Mouse (Mus musculus): Measurements from ENCODE around the gene Slc26a9. TPM values are rescaled to one million over a fixed set of nuclear protein-coding genes. Genes with fewer than 3 reads are reported as not detected.

The Slc26a9 gene
- polyA plus RNA-seq, 1 experiment, result not detected

GRCm38 (mm10) chr1:131801071-131801470 lies 57.2 kb downstream of the Slc26a9 start:
- peaks cover 21% of the 10 kb centered on the region for H3K9me3 ChIP-seq
- peaks cover 18% of the 10 kb centered on the region for H3K4me1 ChIP-seq
- H3K4me3 ChIP-seq (replicated peaks), result no peak overlapping the region
- TF ChIP-seq FLI1 (IDR thresholded peaks at IDR 0.05; ENCODE audit: low read length) (no peak), GATA1 (IDR thresholded peaks at IDR 0.05; ENCODE audit: borderline replicate concordance, low read length) (no peak)
- H3K27me3 ChIP-seq (replicated peaks), result peaks cover 67% of the 10 kb centered on the region
- H3K36me3 ChIP-seq (replicated peaks; ENCODE audit: low read length), result no peaks in the 10 kb centered on the region

- Histone ChIP-seq H3K36me3 (replicated peaks; ENCODE audit: low read length) (no peaks in the 10 kb centered on the region), H3K4me3 (replicated peaks) (no peak overlapping the region), H3K27me3 (replicated peaks) (peaks cover 66% of the 10 kb centered on the region), H3K9me3 (peaks cover 16% of the 10 kb centered on the region), H3K4me1 (peaks cover 13% of the 10 kb centered on the region)
- TF ChIP-seq GATA1 (IDR thresholded peaks at IDR 0.05; ENCODE audit: borderline replicate concordance, low read length) (no peak), FLI1 (IDR thresholded peaks at IDR 0.05; ENCODE audit: low read length) (no peak)
Measured at GRCm38 (mm10) chr1:131802652-131803051, 58.8 kb downstream of the Slc26a9 start.

GRCm38 (mm10) chr1:131804166-131804565 lies 60.3 kb downstream of the Slc26a9 start:
- no peak overlapping the region for H3K4me3 ChIP-seq (replicated peaks)
- H3K4me1 ChIP-seq, result peaks cover 13% of the 10 kb centered on the region
- peaks cover 65% of the 10 kb centered on the region for H3K27me3 ChIP-seq (replicated peaks)
- no peaks in the 10 kb centered on the region for H3K36me3 ChIP-seq (replicated peaks; ENCODE audit: low read length)
- TF ChIP-seq GATA1 (IDR thresholded peaks at IDR 0.05; ENCODE audit: borderline replicate concordance, low read length), result no peak
- no peak for TF ChIP-seq FLI1 (IDR thresholded peaks at IDR 0.05; ENCODE audit: low read length)
- H3K9me3 ChIP-seq, result peaks cover 16% of the 10 kb centered on the region

GRCm38 (mm10) chr1:131808986-131809385 lies 65.2 kb downstream of the Slc26a9 start:
- Histone ChIP-seq H3K4me3 (replicated peaks) (no peak overlapping the region), H3K27me3 (replicated peaks) (peaks cover 73% of the 10 kb centered on the region), H3K4me1 (peaks cover 5% of the 10 kb centered on the region), H3K36me3 (replicated peaks; ENCODE audit: low read length) (no peaks in the 10 kb centered on the region), H3K9me3 (0 out of 2 replicates have a peak, but pooled peaks cover 3% of the 10 kb centered on the region)
- no peak for TF ChIP-seq FLI1 (IDR thresholded peaks at IDR 0.05; ENCODE audit: low read length)
- TF ChIP-seq GATA1 (IDR thresholded peaks at IDR 0.05; ENCODE audit: borderline replicate concordance, low read length), result no peak

DNA sequence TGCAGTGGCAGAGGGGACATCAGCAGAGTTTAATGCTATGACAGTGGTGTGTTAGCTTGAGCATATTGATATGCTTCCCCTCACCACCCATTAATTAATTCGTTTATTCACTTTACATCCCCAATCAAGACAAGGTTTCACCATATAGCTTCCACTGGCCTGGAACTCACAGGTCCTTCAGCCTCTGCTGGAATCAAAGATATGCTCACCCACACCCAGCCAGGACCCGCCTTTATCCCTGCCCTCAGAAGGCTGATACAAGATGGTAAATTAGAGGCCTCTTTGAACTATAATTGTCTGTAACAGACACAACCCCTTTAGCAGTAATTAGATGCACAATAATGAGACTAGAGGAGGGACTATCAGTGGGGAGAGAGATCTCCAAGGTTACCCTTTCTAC lies 65.8 kb downstream of the Slc26a9 start:
- no peaks in the 10 kb centered on the region for H3K36me3 ChIP-seq (replicated peaks; ENCODE audit: low read length)
- TF ChIP-seq GATA1 (IDR thresholded peaks at IDR 0.05; ENCODE audit: borderline replicate concordance, low read length) (no peak), FLI1 (IDR thresholded peaks at IDR 0.05; ENCODE audit: low read length) (no peak)
- peaks cover 5% of the 10 kb centered on the region for H3K4me1 ChIP-seq
- no peak overlapping the region for H3K4me3 ChIP-seq (replicated peaks)
- no peaks in the 10 kb centered on the region for H3K9me3 ChIP-seq
- peaks cover 68% of the 10 kb centered on the region for H3K27me3 ChIP-seq (replicated peaks)

- Histone ChIP-seq H3K4me3 (replicated peaks) (no peak overlapping the region), H3K9me3 (no peaks in the 10 kb centered on the region), H3K4me1 (no peaks in the 10 kb centered on the region), H3K36me3 (replicated peaks; ENCODE audit: low read length) (no peaks in the 10 kb centered on the region), H3K27me3 (replicated peaks) (peaks cover 70% of the 10 kb centered on the region)
- TF ChIP-seq GATA1 (IDR thresholded peaks at IDR 0.05; ENCODE audit: borderline replicate concordance, low read length) (no peak), FLI1 (IDR thresholded peaks at IDR 0.05; ENCODE audit: low read length) (no peak)
Measured at GRCm38 (mm10) chr1:131811393-131811792, 67.6 kb downstream of the Slc26a9 start.

- Histone ChIP-seq H3K36me3 (replicated peaks; ENCODE audit: low read length) (no peaks in the 10 kb centered on the region), H3K4me3 (replicated peaks) (no peak overlapping the region), H3K9me3 (peaks cover 4% of the 10 kb centered on the region; the same call in 1 of the 2 replicates), H3K27me3 (replicated peaks) (peaks cover 70% of the 10 kb centered on the region), H3K4me1 (no peaks in the 10 kb centered on the region)
- TF ChIP-seq GATA1 (IDR thresholded peaks at IDR 0.05; ENCODE audit: borderline replicate concordance, low read length), result no peak
- TF ChIP-seq FLI1 (IDR thresholded peaks at IDR 0.05; ENCODE audit: low read length), result no peak
Measured at GRCm38 (mm10) chr1:131812006-131812405, 68.2 kb downstream of the Slc26a9 start.

DNA sequence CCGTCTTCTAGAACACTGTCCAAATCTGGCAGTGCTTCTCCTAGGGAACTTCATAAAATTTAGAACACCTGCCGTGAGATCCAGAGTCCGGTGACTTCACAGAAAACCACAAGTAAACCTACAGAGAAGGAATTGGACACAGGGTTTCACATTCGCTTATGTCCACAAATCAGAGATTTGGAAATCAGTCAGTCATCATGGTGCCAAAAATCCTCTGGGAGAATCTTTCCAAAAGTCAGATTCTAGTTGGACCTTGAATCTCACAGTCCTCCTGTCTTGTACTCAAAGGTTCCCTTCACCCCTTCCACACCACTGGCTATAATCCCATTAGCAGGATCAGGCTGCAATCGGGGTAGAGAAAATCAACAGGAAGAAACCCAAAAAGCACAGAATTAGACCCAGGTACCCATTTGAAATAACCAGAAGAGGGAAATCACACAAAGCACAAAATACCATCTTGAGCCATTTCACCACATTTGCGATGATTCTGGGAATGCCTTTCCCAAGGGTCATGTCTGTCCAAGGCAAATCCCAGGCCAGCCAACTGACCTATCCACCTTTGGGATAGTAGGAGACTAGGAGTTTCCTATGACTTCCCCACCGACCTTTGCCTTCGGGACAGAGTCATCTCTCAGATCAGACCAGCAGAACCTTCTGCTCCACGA lies 68.9 kb downstream of the Slc26a9 start:
- no peaks in the 10 kb centered on the region for H3K36me3 ChIP-seq (replicated peaks; ENCODE audit: low read length)
- no peak for TF ChIP-seq FLI1 (IDR thresholded peaks at IDR 0.05; ENCODE audit: low read length)
- TF ChIP-seq GATA1 (IDR thresholded peaks at IDR 0.05; ENCODE audit: borderline replicate concordance, low read length), result no peak
- no peaks in the 10 kb centered on the region for H3K4me1 ChIP-seq
- H3K27me3 ChIP-seq (replicated peaks), result peaks cover 71% of the 10 kb centered on the region
- H3K4me3 ChIP-seq (replicated peaks), result no peak overlapping the region
- peaks cover 9% of the 10 kb centered on the region for H3K9me3 ChIP-seq

GRCm38 (mm10) chr1:131813731-131814130 lies 69.9 kb downstream of the Slc26a9 start:
- TF ChIP-seq GATA1 (IDR thresholded peaks at IDR 0.05; ENCODE audit: borderline replicate concordance, low read length) (no peak), FLI1 (IDR thresholded peaks at IDR 0.05; ENCODE audit: low read length) (no peak)
- peaks cover 72% of the 10 kb centered on the region for H3K27me3 ChIP-seq (replicated peaks)
- H3K4me3 ChIP-seq (replicated peaks), result no peak overlapping the region
- no peaks in the 10 kb centered on the region for H3K36me3 ChIP-seq (replicated peaks; ENCODE audit: low read length)
- peaks cover 17% of the 10 kb centered on the region for H3K9me3 ChIP-seq
- H3K4me1 ChIP-seq, result no peaks in the 10 kb centered on the region

- Histone ChIP-seq H3K4me3 (replicated peaks) (no peak overlapping the region), H3K9me3 (peaks cover 22% of the 10 kb centered on the region), H3K27me3 (replicated peaks) (peaks cover 73% of the 10 kb centered on the region), H3K4me1 (no peaks in the 10 kb centered on the region), H3K36me3 (replicated peaks; ENCODE audit: low read length) (no peaks in the 10 kb centered on the region)
- no peak for TF ChIP-seq FLI1 (IDR thresholded peaks at IDR 0.05; ENCODE audit: low read length)
- no peak for TF ChIP-seq GATA1 (IDR thresholded peaks at IDR 0.05; ENCODE audit: borderline replicate concordance, low read length)
Measured at GRCm38 (mm10) chr1:131814191-131814590, 70.4 kb downstream of the Slc26a9 start.

Measured in megakaryocyte, embryonic 14.5 days (primary cell).